Mouse (Mus musculus) lung, adult 2 months (tissue): Measurements from ENCODE around the gene Nfkbie.

Source experiments
- CTCF ChIP-seq: fragments of 200-500 bp; IDR thresholded peaks from 2 replicates; pipeline ENCODE4 v1.5.1; 2011; ENCODE audit warnings: mild to moderate bottlenecking, low read length, control low read depth; ENCODE audit not compliant: insufficient read depth
- POLR2A ChIP-seq: fragments of 200-500 bp; IDR thresholded peaks from 2 replicates; pipeline ENCODE4 v1.6.1; 2011; ENCODE audit warnings: low read depth, mild to moderate bottlenecking, control low read depth, low read length, borderline replicate concordance; ENCODE audit errors: extremely low read depth

GRCm38 (mm10) chr17:45510871-45511270, 44.6 kb upstream of the Nfkbie start:
- TF ChIP-seq POLR2A (no peak), CTCF (no peak)
